Mouse (Mus musculus) E14TG2a.4 (cell line): Measurements from ENCODE around the gene Thap4.

ENCODE experiments used
- CTCF ChIP-seq: conservative IDR thresholded peaks from 2 replicates; pipeline ENCODE4 v1.5.1; 2014; ENCODE audit warnings: low read length
- NANOG ChIP-seq: IDR thresholded peaks from 2 replicates; pipeline ENCODE4 v1.6.1; 2014; ENCODE audit warnings: borderline replicate concordance, low read length, mixed read lengths

GRCm38 (mm10) chr1:93800670-93801503 is 46.2 kb upstream of the Thap4 start:
- TF ChIP-seq CTCF: no peak
- no peak for TF ChIP-seq NANOG
